Mouse (Mus musculus): ENCODE data around the gene Haus5.

DNA sequence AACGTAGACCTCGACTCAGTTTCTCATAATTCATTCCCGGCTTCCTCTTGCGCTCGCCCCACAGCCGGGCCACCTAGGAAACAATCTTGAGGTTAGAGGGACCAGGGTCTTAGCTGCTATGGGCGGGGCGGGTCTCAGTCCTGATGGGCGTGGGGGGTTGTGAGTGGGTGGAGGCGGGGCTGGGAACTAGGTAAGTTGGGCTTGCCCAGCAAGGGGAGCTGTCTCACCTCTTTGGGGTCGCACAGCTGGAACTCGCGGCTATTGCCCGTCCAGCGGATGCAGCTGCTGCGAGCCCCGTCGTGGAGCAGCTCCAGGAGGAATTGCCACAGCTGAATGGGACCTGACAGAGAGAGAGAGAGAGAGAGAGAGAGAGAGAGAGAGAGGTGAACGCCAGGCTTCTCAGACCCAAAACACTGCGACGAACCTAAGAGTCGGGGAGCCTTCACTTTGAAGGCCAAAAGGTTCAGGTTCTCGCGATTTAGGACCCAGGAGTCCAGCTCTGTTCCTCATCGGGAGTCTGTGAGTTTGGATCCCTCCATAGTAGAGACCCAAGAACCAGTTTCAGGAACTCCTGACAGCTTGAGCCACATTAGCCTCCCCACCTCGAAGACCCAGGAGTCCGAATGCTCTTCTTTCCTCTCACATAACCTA, 30.9 kb downstream of the Haus5 start:
- no peak for TF ChIP-seq CTCF (IDR thresholded peaks at IDR 0.05; ENCODE audit: insufficient read depth, low read depth, low read length)
- no peak for TF ChIP-seq POLR2A (IDR thresholded peaks at IDR 0.05; ENCODE audit: insufficient read depth, low read depth, low read length)
